ENCODE assay signal across 9 mouse cellular contexts in genomic region chr3:102023829-102024228, GRCm38 (mm10). TPM values are rescaled to one million over a fixed set of nuclear protein-coding genes. Genes with fewer than 3 reads are reported as not detected.
DNase-seq lines count a peak whose midpoint lies in the region; ATAC-seq lines count a peak whose summit lies in the region.
"Had no signal": no experiment of that assay in that cellular context is flagged by ENCODE, and none has a peak within 500 bp of the region (broad histone marks: within the 10 kb centered on the region; RNA-seq: fewer than 3 reads in every experiment).

No protein-coding gene starts in this region.

- H3K9ac ChIP-seq in embryonic facial prominence, embryonic 15.5 days = no peak overlapping the region
- H3K9ac ChIP-seq in limb, embryonic 12.5 days (replicated peaks) = peak overlapping the region; percentile 48; the same call in 1 of the 2 replicates
- H3K9ac ChIP-seq in neural tube, embryonic 14.5 days (replicated peaks; ENCODE audit: low read depth, low read length) = 0 out of 2 replicates have a peak overlapping the region, but pooled peaks have one; percentile 25

- H3K27ac ChIP-seq in embryonic facial prominence, embryonic 15.5 days (replicated peaks) = no peak overlapping the region
- no peak overlapping the region for H3K27ac ChIP-seq in limb, embryonic 12.5 days
- peak overlapping the region; percentile 55; the same call in 1 of the 2 replicates for H3K27ac ChIP-seq in neural tube, embryonic 14.5 days (ENCODE audit: low read depth, low read length)

- H3K4me3 ChIP-seq in embryonic facial prominence, embryonic 15.5 days (replicated peaks) = peak overlapping the region; percentile 31
- H3K4me3 ChIP-seq in limb, embryonic 12.5 days (replicated peaks) = peak overlapping the region; percentile 40
- peak overlapping the region; percentile 19; the same call in 1 of the 2 replicates for H3K4me3 ChIP-seq in neural tube, embryonic 14.5 days (ENCODE audit: low read depth, low read length)

- H3K9me3 ChIP-seq in embryonic facial prominence, embryonic 15.5 days (replicated peaks) = no peaks in the 10 kb centered on the region
- no peaks in the 10 kb centered on the region for H3K9me3 ChIP-seq in limb, embryonic 12.5 days
- H3K9me3 ChIP-seq in neural tube, embryonic 14.5 days (ENCODE audit: control insufficient read depth, low read length) = no peaks in the 10 kb centered on the region

- H3K4me1 ChIP-seq in embryonic facial prominence, embryonic 15.5 days = peaks cover 8% of the 10 kb centered on the region
- peaks cover 11% of the 10 kb centered on the region for H3K4me1 ChIP-seq in limb, embryonic 12.5 days (replicated peaks)
- H3K4me1 ChIP-seq in neural tube, embryonic 14.5 days (ENCODE audit: control insufficient read depth, insufficient read depth, low read length) = peaks cover 7% of the 10 kb centered on the region; the same call in 1 of the 2 replicates

- H3K36me3 ChIP-seq in embryonic facial prominence, embryonic 15.5 days = no peaks in the 10 kb centered on the region
- no peaks in the 10 kb centered on the region for H3K36me3 ChIP-seq in limb, embryonic 12.5 days
- no peaks in the 10 kb centered on the region for H3K36me3 ChIP-seq in neural tube, embryonic 14.5 days (ENCODE audit: control insufficient read depth, insufficient read depth, low read length)

- H3K4me2 ChIP-seq in embryonic facial prominence, embryonic 15.5 days (replicated peaks) = peak overlapping the region; percentile 60
- H3K4me2 ChIP-seq in limb, embryonic 12.5 days = peak overlapping the region; percentile 71
- H3K4me2 ChIP-seq in neural tube, embryonic 14.5 days (ENCODE audit: low read depth, low read length) = peak overlapping the region; percentile 57

- 19% methylated on average over 5 of the region's 5 CpGs for WGBS in embryonic facial prominence, embryonic 15.5 days
- WGBS in limb, embryonic 12.5 days = 4% methylated on average over 5 of the region's 5 CpGs
- 9% methylated on average over 5 of the region's 5 CpGs for WGBS in neural tube, embryonic 14.5 days

- ATAC-seq in embryonic facial prominence, embryonic 15.5 days (ENCODE audit: insufficient number of reproducible peaks, low FRiP score, low TSS enrichment, low read depth) = no peak
- ATAC-seq in limb, embryonic 12.5 days (ENCODE audit: insufficient number of reproducible peaks, insufficient read depth, low FRiP score, low TSS enrichment, low read depth) = no peak
- ATAC-seq in neural tube, embryonic 14.5 days (ENCODE audit: low read depth) = peak; percentile 18; the same call in 1 of the 2 replicates
- ATAC-seq in cerebellum, adult (ENCODE audit: insufficient number of reproducible peaks, low FRiP score, low TSS enrichment) = no peak

- intact Hi-C loops in left cerebral cortex, postnatal 4 days (cut with DNase I) = no loop called here
- intact Hi-C loops in left cerebral cortex, postnatal 14 days (cut with DNase I) = no loop called here

- peaks cover 16% of the 10 kb centered on the region for H3K27me3 ChIP-seq in embryonic facial prominence, embryonic 15.5 days
- peaks cover 41% of the 10 kb centered on the region for H3K27me3 ChIP-seq in limb, embryonic 12.5 days
- H3K27me3 ChIP-seq in neural tube, embryonic 14.5 days (ENCODE audit: control insufficient read depth, insufficient read depth, low read length) = no peaks in the 10 kb centered on the region

- peak; percentile 56 for DNase-seq in left cerebral cortex, postnatal 4 days
- DNase-seq in left cerebral cortex, postnatal 14 days (ENCODE audit: low spot score in 2 of 2) = no peak
- DNase-seq in layer of hippocampus, postnatal 36 days = no peak
- no peak for DNase-seq in c-Kit-positive CD71-positive TER-119-positive erythroid progenitor cells, embryonic 14.5 days (ENCODE audit: low spot score)

RNA-seq across cellular contexts. Expression of gene Nhlh2, which starts 14.0 kb away (rescaled TPM):
- 1 to 10 TPM; 2.4 to 3.5 TPM for total RNA-seq in left cerebral cortex, postnatal 4 days (2021)
- under 1 TPM; 0.22 to 0.51 TPM for total RNA-seq in left cerebral cortex, postnatal 14 days (2021)
- polyA plus RNA-seq in embryonic facial prominence, embryonic 15.5 days (2015; fragmentation: Nextera tagmentation; extraction: Ambion mirVana) = 4.4 and 5.8 TPM in 2 replicates
- polyA plus RNA-seq in limb, embryonic 12.5 days (2016; fragmentation: Nextera tagmentation; extraction: Ambion mirVana) = 0.15 and 0.25 TPM in 2 replicates
- polyA plus RNA-seq in neural tube, embryonic 14.5 days (2014; fragmentation: Nextera tagmentation; extraction: Ambion mirVana) = 20.8 and 33.7 TPM in 2 replicates
- total RNA-seq in layer of hippocampus, postnatal 36 days (2021) = 1 to 10 TPM; 1.6 to 2.3 TPM
- total RNA-seq: common myeloid progenitor, adult 5-6 weeks had no signal
